In genomic region chr14:62868254-62868653, GRCm38 (mm10) we compare ENCODE assay signal across 13 mouse cellular contexts. TPM values are rescaled to one million over a fixed set of nuclear protein-coding genes. Genes with fewer than 3 reads are reported as not detected.
A peak's percentile ranks its signal among the peaks of the same experiment; 100 is the strongest.
DNase-seq lines count a peak whose midpoint lies in the region; ATAC-seq and TF ChIP-seq lines count a peak whose summit lies in the region.
"Had no signal": no experiment of that assay in that cellular context is flagged by ENCODE, and none has a peak within 500 bp of the region (broad histone marks: within the 10 kb centered on the region; RNA-seq: fewer than 3 reads in every experiment).

No protein-coding gene starts in this region.

- peak; percentile 39; the same call in 1 of the 2 replicates for ATAC-seq in lung, embryonic 15.5 days (ENCODE audit: borderline replicate concordance, extremely low read depth, low FRiP score, low TSS enrichment)
- ATAC-seq in liver, postnatal 0 days, result peak; percentile 21; the same call in 1 of the 2 replicates

- TF ChIP-seq EP300 in liver, postnatal 0 days (IDR thresholded peaks at IDR 0.05; ENCODE audit: low read depth), result peak; percentile 13; the same call in 1 of the 2 replicates

- no peak overlapping the region for H3K4me2 ChIP-seq in lung, embryonic 15.5 days
- no peak overlapping the region for H3K4me2 ChIP-seq in liver, postnatal 0 days (ENCODE audit: low read depth, low read length)
- H3K4me2 ChIP-seq: hindbrain, embryonic 14.5 days had no signal

- H3K27ac ChIP-seq in lung, embryonic 15.5 days, result no peak overlapping the region
- peak overlapping the region; percentile 42 for H3K27ac ChIP-seq in brown adipose tissue, adult 24 weeks (replicated peaks; ENCODE audit: low read depth, low read length)
- H3K27ac ChIP-seq in liver, postnatal 0 days (ENCODE audit: low read depth), result no peak overlapping the region; the same call in 1 of the 2 replicates
- H3K27ac ChIP-seq: kidney, postnatal 0 days had no signal

- WGBS in lung, embryonic 15.5 days, result 21% methylated on average over 3 of the region's 3 CpGs
- WGBS in liver, postnatal 0 days (ENCODE audit: insufficient replicate concordance), result 37% methylated on average over 3 of the region's 3 CpGs

- no peak overlapping the region for H3K9ac ChIP-seq in lung, embryonic 15.5 days
- no peak overlapping the region for H3K9ac ChIP-seq in liver, postnatal 0 days (replicated peaks)
- H3K9ac ChIP-seq: hindbrain, embryonic 14.5 days had no signal

- no peak overlapping the region for H3K4me3 ChIP-seq in lung, embryonic 15.5 days
- H3K4me3 ChIP-seq in brown adipose tissue, adult 24 weeks (ENCODE audit: insufficient read depth, low read depth, low read length), result no peak overlapping the region
- no peak overlapping the region for H3K4me3 ChIP-seq in liver, postnatal 0 days (ENCODE audit: low read depth, low read length)

- TF ChIP-seq CTCF in liver, postnatal 0 days (IDR thresholded peaks at IDR 0.05; ENCODE audit: low read depth), result no peak

- peak; percentile 36 for DNase-seq in embryo, embryonic 10 days (ENCODE audit: low spot score)
- DNase-seq in embryo, embryonic 9.5 days (ENCODE audit: extremely low spot score), result no peak
- no peak for DNase-seq in lung, postnatal 25 days (ENCODE audit: low spot score)
- no peak for DNase-seq in liver, postnatal 0 days
- no peak for DNase-seq in cerebellum, postnatal 14 days
- DNase-seq in cerebellum, postnatal 36 days, result no peak
- DNase-seq: cerebellum, adult 18-20 months; lung, postnatal 4 days had no signal

- no peaks in the 10 kb centered on the region for H3K27me3 ChIP-seq in lung, embryonic 15.5 days
- no peaks in the 10 kb centered on the region for H3K27me3 ChIP-seq in liver, postnatal 0 days (ENCODE audit: insufficient read depth, low read length)

- no peaks in the 10 kb centered on the region for H3K9me3 ChIP-seq in lung, embryonic 15.5 days
- H3K9me3 ChIP-seq in liver, postnatal 0 days (ENCODE audit: low read length), result no peaks in the 10 kb centered on the region
- H3K9me3 ChIP-seq: G1E had no signal

- H3K4me1 ChIP-seq in lung, embryonic 15.5 days, result peaks cover 22% of the 10 kb centered on the region
- H3K4me1 ChIP-seq in brown adipose tissue, adult 24 weeks (ENCODE audit: control insufficient read depth, insufficient read depth, insufficient read length, low read length), result peaks cover 14% of the 10 kb centered on the region
- peaks cover 33% of the 10 kb centered on the region for H3K4me1 ChIP-seq in liver, postnatal 0 days (ENCODE audit: insufficient read depth)

- H3K36me3 ChIP-seq in lung, embryonic 15.5 days, result no peaks in the 10 kb centered on the region
- H3K36me3 ChIP-seq in liver, postnatal 0 days (replicated peaks; ENCODE audit: insufficient read depth, low read length), result no peaks in the 10 kb centered on the region
- H3K36me3 ChIP-seq: G1E had no signal

RNA-seq across cellular contexts. Expression of gene Wdfy2, which starts 30.8 kb away (rescaled TPM):
- 6.2 and 6.3 TPM in 2 replicates for polyA plus RNA-seq in lung, embryonic 15.5 days (2015; fragmentation: Nextera tagmentation; extraction: Ambion mirVana)
- 8.7 and 9.6 TPM in 2 replicates for polyA plus RNA-seq in brown adipose tissue, adult 24 weeks (2012; ENCODE audit: insufficient read depth, insufficient read length, missing spikeins)
- polyA plus RNA-seq in liver, postnatal 0 days (2015; fragmentation: Nextera tagmentation; extraction: Ambion mirVana), result 1.7 and 2.0 TPM in 2 replicates
